Mouse (Mus musculus) gastrocnemius, adult 2 months (tissue): Measurements from ENCODE around the gene Etfa. TPM values are rescaled to one million over a fixed set of nuclear protein-coding genes. Genes with fewer than 3 reads are reported as not detected.

Experiments
- DNase-seq: peaks from one replicate; pipeline ENCODE4 v3.0.0; 2022
- H3K27ac ChIP-seq: fragments of 200-600 bp; 2 replicates; pipeline ENCODE4 v1.8.1; 2022; ENCODE audit warnings: mild to moderate bottlenecking
- H3K4me3 ChIP-seq: fragments of 200-600 bp; 2 replicates; pipeline ENCODE4 v1.8.1; 2022; ENCODE audit warnings: mild to moderate bottlenecking, moderate library complexity
- CTCF ChIP-seq: fragments of 200-600 bp; IDR thresholded peaks from 2 replicates; pipeline ENCODE4 v1.8.1; 2022; ENCODE audit warnings: antibody characterized with exemption, mild to moderate bottlenecking, moderate library complexity
- intact Hi-C: fragments of 180-260 bp; cut with DNase I; formaldehyde crosslinking; loops from one replicate; pipeline ENCODE4 v1.15.1; 2025
- total RNA-seq, 2 experiments: library from RNA; stranded (reverse); gene quantifications; 2 replicates each; pipeline ENCODE4 v1.2.3; 2021

The Etfa gene
- total RNA-seq, 2 experiments from 2014 or later: 217 to 370 TPM

DNA sequence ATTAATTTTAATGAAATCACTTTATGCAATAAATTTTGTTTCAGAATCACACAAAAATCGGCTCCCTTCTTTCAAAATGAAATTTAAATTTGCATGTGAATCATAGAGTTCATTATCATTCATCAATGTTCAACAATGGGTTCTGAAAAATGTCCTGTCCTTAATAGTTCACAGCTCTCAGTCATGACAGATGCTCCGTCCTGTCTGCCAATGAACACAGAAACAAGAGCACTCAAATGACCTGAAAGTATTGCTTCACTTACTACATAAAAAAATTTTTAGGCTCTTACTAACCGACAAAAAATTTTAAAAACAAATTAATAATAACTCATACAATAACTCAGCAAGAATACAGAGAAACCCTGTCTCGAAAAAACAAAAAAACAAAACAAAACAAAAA is 3.3 kb downstream of the Etfa start:
- no peak for TF ChIP-seq CTCF
- peak overlapping the region; percentile 77 for H3K27ac ChIP-seq
- peak; percentile 31 for DNase-seq
- intact Hi-C loops: no loop called here
- H3K4me3 ChIP-seq: peak overlapping the region; percentile 21

DNA sequence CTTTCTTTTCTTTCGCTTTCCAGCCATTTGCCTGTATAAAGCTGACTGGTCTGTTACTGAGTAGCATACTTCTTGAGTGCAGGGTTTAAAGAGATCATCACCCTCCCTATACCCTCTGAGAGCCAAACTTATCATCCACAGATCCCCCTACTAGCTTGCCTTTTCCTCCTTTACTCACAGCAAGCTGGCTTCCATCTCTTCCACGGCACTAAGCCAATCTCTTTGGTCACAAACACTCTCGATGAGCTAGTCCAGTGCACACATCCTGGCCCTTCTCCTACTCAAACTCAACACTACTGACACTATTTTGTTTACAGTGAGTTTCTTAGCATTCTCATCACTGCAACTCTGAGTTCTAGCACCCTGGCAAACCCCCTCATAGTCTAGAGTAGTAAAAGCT is 4.1 kb downstream of the Etfa start:
- DNase-seq: peak; percentile 48
- intact Hi-C loops: no loop called here
- Histone ChIP-seq H3K27ac (peak overlapping the region; percentile 77), H3K4me3 (peak overlapping the region; percentile 21; the same call in 1 of the 2 replicates)
- TF ChIP-seq CTCF: no peak

DNA sequence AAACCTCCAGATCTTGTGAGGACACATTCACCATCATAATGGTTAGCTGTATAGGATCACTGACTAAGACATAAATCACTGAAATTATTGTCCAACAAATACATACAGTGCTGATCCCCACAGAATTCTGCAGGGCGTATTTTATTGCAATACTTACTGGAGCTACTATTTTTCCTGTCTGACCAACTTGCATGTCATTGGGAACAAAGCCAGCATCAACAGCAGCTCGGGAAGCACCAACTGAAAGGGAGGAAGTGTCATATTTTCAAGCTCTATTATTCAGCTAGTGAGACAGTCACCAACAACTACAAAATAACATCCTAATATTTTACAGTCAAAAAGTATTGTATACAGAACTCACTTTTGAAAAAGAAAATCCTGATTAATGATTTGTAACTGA is 29.9 kb downstream of the Etfa start:
- Histone ChIP-seq H3K4me3 (no peak overlapping the region), H3K27ac (no peak overlapping the region)
- no peak for TF ChIP-seq CTCF
- intact Hi-C loops: no loop called here
- DNase-seq: no peak

DNA sequence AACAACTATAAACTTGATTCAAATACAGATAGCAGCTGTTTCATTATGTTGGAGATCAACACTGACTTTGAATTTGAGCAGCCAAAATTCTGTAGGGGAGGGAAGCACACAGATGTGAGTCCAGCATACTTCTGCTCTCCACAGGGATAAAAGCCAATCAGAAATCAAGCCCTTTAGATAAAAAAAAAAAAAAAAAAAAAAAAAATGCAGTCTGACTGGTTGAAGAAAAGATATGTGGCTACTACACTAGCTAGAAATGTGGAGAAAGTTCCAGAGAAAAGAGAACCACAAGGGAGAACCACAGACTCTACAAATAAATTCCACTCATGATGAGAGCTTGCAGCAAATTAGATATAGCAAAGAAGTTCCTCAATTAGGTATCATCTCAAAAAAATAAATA is 33.3 kb downstream of the Etfa start:
- H3K4me3 ChIP-seq: no peak overlapping the region
- intact Hi-C loops: no loop called here
- TF ChIP-seq CTCF: no peak
- no peak for DNase-seq
- no peak overlapping the region for H3K27ac ChIP-seq

DNA sequence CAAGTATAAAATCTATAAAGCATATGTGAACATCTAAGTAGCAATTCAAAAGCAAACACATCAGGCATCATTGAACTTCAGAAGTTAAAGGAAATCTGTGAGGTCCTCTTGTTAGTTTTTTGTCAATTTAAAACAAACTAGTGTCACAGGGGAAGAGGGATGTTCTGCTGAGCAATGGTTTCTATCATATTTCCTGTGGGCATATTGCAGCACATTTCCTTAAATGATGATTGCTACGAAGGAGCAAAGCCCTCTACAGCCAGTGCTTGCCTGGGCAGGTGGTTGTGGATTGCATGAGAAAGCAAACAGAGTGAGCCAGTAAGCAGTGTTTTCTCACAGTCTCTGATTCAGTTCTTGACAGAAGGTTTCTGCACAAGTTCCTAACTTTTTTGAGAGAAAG is 36.0 kb downstream of the Etfa start:
- Histone ChIP-seq H3K27ac (no peak overlapping the region), H3K4me3 (no peak overlapping the region)
- intact Hi-C loops: no loop called here
- TF ChIP-seq CTCF: no peak
- no peak for DNase-seq

DNA sequence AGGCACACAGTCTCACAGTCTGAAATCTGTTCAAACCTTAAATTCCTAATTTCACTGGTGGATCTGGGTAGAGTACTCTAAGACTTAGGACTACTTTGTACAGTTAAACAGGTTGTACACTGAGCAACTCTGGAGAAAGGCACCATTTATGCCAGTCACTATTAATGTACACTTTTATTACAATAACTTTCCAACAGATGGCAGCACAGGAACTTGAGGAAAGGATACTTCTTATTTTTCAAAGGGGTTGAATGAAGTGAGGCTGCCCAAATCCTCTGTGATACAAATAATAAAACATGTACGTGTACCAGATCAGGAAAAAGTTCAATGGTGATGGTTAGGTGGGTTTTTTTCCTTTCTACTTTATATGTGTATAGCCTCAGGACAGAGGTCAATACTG is 43.6 kb downstream of the Etfa start:
- intact Hi-C loops: no loop called here
- no peak for DNase-seq
- Histone ChIP-seq H3K4me3 (no peak overlapping the region), H3K27ac (no peak overlapping the region)
- peak; percentile 45 for TF ChIP-seq CTCF

DNA sequence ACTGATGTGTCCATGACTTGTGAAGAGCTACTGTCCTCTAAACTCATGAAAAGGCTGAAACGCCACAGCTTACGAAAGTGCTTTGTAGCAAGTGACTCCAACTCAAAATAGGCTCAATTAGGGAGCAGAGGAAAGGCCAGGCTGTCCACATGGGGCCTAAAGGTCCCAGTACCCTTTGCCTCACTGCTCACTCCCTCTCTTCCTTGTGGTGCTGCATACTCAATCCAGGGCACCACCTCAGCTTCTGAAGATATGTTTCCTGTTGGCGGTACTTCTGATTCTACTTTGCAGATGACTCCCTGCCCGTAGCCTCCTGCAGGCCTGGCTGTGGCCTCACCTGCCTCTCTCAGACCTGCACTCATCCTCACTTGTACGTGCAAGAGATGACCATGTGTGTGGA is 58.7 kb downstream of the Etfa start:
- no peak for DNase-seq
- intact Hi-C loops: no loop called here
- H3K27ac ChIP-seq: no peak overlapping the region
- TF ChIP-seq CTCF: no peak
- H3K4me3 ChIP-seq: no peak overlapping the region

DNA sequence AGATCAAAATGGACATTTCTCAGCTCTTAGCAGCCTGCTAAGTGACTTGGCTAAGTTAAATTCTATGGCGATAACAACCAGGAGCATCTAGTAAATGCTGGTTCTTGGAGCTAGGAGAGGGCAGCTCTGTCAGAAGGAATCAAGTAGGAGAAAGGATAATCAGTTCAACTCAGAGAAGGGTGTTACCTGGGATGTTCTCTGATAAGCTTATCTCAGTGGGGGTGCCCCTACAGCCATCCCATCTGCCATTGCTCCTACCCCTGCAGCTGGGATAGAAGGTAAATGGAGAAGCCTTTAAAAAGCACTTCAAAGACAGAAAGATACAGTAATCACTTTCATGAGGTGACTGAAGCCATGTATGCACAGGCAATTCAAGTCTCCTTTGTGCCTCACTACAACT is 59.1 kb downstream of the Etfa start:
- DNase-seq: no peak
- Histone ChIP-seq H3K27ac (no peak overlapping the region), H3K4me3 (no peak overlapping the region)
- TF ChIP-seq CTCF: no peak
- intact Hi-C loops: no loop called here

DNA sequence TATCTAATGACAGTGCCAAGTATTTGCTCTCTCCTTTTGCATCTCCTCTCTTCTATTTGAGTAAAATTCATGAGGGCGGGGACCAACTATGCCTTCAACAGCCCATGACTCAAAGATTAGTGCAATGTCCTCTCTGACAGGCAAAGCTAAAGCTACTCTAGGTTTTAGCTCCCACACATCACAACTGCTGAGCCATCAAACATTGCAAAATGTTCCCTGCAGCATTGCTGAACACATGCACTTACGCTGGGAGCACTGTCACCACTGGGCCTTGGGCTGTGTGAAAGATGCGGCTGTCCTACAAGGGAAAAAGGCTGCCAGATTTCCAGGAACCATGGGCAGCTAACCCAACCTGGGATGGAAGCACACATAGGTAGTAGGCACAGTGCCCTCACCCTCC is 60.6 kb downstream of the Etfa start:
- DNase-seq: no peak
- intact Hi-C loops: no loop called here
- Histone ChIP-seq H3K4me3 (no peak overlapping the region), H3K27ac (no peak overlapping the region)
- no peak for TF ChIP-seq CTCF

DNA sequence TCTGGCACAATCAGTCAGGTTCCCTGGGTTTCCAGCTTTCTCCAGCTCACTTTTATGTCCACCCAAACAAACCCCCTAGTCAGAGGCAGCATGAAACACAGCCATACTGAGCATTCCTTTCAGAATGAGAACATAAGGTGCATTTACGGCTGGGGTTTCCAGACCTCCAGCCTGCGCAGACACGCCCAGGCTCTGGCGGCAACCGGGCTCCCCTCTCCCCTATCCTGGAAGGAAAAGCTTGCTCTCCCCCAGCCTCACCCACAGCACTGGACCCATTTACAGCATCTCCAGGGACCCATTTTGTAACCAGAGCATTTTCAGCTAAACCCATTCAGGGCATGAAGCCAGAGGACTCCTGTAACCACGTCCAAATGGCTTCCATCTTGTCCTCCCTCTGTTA is 62.0 kb downstream of the Etfa start:
- TF ChIP-seq CTCF: no peak

DNA sequence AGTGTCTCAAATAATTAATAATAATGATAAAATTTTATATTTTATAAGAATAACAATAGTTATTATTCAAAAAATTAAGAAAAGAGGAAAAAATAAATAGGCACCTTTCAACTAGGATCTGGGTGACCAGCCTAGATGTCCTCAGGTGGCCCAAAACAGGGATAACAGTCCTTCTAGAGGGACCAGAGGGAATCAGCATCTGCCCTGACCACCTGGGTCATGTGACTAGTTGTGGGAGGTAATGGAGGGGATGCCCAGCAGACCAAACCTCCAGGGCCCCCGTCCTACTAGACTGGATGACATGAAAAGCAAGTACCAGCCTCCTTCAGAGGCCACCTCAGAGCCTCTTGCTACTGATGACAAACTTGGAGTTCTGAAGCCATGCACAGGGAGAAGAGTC is 62.9 kb downstream of the Etfa start:
- H3K27ac ChIP-seq: no peak overlapping the region
- intact Hi-C loops: loop anchor here (5.0 kb wide), 1 partner anchor 418 kb away; no protein-coding TSS in a partner anchor
- no peak overlapping the region for H3K4me3 ChIP-seq
- no peak for DNase-seq
- TF ChIP-seq CTCF: no peak

More for the DNA sequence above, 62.0 kb downstream of the Etfa start:
- no peak overlapping the region for H3K4me3 ChIP-seq
- no peak overlapping the region for H3K27ac ChIP-seq
- intact Hi-C loops: no loop called here
- no peak for DNase-seq

DNA sequence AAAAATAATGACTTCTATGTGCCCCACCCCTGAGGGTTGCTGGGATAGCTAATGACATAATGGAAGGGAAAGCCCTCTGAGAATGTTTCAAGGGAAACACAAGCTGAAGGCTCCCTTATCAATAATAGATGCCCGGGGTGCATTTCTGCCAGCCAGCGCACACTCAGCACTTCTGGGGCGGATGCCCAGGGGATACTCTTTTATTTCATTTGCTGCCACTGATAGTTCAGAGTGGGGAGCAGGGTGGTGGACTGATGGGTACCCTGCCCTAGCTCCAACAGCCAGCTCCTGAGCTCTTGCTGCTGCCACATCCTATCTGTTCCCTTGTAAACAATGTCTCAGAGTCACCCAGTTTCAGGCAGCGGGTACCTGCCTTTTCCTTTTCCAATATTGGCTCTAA is 64.5 kb downstream of the Etfa start:
- Histone ChIP-seq H3K27ac (no peak overlapping the region), H3K4me3 (no peak overlapping the region)
- DNase-seq: no peak
- no peak for TF ChIP-seq CTCF
- intact Hi-C loops: loop anchor here (5.0 kb wide), 1 partner anchor 420 kb away; no protein-coding TSS in a partner anchor

DNA sequence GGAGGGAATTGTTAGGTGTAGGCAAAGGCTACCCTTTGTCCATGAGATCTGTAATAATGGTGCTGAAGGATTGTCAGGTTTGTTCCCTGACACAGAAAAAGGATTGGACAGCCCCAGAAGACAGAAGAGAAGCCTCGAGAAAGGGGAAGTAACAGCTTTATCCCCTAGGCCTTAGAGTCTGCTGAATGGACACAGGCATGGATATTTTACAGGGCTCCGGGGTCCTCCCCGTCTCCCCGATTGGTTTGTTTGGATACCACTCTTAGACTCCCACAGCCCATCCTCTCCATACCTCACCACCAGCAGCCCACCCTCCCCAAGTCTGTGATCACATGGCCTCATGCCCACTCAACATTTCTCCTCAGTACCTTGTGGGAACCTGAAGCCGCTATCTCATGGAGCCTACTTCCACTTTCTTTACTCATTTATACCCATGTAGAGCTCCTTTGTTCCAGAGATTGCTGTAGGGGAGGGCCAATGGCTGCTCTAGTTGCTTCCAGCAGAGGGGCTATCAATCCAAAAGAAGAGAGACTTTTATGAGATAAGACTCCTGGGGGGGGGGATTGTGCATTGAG is 72.8 kb downstream of the Etfa start:
- H3K4me3 ChIP-seq: no peak overlapping the region

DNA sequence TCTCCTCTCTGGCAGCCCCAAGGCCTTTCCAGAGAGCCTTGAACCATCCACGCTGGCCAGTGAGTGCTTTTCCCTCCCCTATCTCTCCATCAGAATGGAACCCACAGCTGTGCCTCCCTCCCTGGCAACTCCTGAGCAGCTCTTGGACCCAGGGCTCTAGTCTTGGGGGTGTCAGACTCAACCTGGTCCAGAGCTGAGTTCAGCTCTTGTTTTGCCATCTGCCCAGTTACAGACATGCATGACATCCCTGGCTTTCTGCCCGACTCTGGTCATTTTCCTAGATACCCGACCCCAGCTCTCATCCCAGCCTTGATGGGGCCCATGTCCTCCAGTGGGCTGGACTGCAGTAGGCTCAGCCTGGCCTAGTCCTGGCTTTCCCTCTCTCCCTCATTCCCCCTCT is 73.6 kb downstream of the Etfa start:
- intact Hi-C loops: no loop called here
- DNase-seq: no peak
- Histone ChIP-seq H3K4me3 (no peak overlapping the region), H3K27ac (no peak overlapping the region)
- TF ChIP-seq CTCF: no peak

More for the DNA sequence above, 72.8 kb downstream of the Etfa start:
- no peak overlapping the region for H3K27ac ChIP-seq
- TF ChIP-seq CTCF: no peak
- DNase-seq: no peak
- intact Hi-C loops: no loop called here
